Mouse (Mus musculus) neural tube, embryonic 10.5 days (tissue): Measurements from ENCODE around the gene Tex261.
"Not testable (repeated sequence)": the region's sequence is repeated elsewhere in the genome, so short reads cannot be mapped to it uniquely, and the experiment has no call there.

Experiments
- DNase-seq: peaks from one replicate; pipeline ENCODE4 v3.0.0-alpha.2; 2017; ENCODE audit warnings: low spot score; ENCODE audit errors: extremely low spot score

Tex261 gene

DNA sequence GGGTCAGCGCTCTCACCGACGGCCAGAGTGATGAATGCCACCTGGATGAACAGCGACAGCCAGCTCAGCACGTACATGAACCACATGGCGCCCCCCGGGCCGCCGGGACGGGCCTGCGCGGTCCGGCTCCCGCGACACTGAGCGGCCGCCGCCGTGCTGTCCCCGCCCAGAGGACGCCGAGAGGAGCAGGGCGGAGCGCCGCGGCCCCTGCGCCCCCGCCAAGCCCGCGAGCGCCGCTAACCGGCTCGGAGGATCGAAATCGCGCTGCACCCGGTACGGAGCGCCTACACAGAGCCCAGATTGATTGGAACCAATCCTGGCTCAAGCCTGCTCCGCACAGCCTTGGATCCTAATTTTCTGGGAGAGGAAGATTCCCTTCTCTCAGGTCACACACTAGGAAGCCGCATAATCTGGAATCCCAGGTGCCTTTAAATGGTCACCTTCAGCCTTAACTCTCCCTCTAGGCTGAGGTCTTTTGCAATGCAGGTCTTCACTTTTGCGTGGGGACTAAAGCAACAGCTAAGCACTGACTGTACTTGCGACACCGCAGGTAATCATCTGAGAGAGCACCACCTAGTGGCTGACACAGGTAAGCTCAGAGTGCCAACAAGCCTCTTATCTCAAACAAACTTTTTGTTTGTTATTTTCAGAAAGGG, at the start of gene Tex261:
Tex261 (minus strand) TSS at position 176 of the 656 bp plus-strand sequence.
- DNase-seq, result peak; percentile 89

DNA sequence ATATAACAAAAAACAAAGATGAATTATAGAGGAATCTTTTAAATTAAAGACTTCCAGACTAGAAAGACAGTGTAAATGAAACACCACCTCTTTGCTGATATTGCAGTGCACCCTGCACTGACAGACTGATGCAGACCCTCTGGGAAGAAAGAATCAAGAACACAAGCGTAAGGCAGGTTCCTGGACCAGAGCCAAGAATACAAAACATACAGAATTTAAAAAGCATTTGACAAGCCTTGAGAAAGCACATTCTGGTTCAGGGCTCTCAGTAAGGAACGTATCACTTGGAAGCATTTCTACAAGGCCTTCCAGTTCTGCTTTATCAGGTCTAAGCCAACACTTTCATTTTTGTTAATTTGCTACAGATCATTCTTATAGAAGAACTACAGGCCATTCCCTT, 46.2 kb upstream of the Tex261 start:
- no peak for DNase-seq

DNA sequence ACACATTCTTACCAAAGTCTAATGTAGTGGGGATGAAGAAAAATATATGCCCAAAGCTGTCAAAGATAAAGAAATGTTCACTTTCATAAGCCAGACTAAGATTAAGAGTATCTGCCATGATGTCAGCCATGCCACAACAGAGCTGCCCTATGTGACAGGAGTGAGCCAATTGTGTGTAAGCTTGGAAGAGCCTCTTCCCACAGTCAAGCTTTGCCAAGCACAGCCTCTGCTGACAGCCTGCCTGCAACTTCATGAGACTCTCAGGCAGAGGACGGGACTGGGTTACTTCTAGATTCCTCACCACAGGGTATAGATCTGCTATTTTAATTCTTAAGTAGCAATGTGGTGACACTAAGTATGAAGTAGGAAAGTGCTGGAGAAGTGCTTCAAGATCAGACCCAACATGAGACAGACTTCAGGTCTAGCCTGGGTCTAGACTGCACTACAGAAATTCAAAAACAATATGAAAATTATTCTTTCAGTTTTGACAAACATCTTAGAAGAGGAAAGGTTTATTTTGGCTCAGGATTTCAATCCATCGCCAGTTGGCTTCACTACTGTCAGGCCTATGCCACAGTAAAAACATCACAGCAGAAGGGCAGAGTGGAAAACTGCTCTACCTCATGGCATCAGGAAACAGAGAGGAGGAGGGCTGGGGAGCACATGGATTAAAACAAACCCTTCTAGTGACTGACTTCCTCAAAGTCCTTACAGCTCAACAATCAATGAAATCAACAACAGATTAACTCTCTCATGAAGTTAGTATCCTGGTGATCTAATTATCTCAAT, 45.3 kb upstream of the Tex261 start:
- DNase-seq, result no peak

DNA sequence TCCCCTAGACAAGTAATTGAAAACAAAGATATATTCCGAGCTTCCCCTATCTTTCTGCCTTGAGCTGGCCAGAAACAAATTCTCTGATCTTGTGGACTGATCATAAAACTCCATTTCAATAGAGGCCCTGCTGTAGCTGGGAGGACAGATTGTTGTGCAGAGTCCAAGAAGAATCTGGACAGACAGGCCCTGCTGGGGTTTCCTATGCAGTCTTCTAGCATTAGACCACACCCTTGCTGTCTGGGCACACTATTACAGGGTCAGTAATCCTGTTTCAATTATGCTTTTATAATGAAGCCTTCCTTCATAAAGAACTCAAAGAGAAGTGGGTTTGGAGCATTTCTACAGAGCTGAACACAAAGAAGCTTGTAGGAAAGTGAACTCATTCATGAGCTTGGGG, 43.4 kb upstream of the Tex261 start:
- DNase-seq, result no peak

DNA sequence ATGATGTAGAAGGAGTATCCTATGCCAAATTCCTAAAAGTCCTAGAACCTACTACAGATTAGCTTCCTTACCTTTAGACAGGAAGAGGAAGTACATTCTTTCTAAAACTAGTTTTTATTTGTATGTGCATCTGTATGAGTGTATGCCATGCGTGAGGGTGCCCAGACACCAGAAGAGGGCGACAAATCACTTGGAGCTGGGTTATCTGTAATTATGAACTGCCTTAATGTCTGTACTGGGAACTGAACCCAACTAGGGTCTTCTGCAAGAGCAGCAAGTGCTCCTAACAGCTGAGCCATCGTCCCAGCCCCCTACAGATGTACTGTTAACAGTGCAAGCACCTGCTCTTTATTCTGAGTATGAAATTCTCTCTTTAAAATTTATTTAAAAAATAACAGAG, 40.2 kb upstream of the Tex261 start:
- DNase-seq, result no peak

DNA sequence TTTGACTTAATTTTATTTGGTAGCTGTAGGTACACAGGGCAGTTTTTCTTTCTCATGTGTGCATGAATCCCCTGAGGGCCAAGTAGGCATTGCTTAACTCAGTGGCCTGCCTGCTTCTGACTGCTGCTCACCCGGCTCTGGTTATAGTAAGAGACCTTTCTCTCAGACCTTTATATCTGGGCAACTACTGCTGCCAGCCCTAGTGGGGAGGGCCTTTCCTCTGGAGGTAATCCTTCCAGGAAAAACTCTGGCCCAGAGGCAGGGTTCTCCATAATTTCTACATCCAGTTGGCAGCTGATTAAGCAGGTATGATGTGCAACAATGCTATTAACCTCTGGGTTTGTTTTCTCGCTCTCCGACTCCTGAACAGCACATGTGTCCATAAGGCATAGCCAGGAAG, 27.2 kb upstream of the Tex261 start:
- DNase-seq, result no peak

DNA sequence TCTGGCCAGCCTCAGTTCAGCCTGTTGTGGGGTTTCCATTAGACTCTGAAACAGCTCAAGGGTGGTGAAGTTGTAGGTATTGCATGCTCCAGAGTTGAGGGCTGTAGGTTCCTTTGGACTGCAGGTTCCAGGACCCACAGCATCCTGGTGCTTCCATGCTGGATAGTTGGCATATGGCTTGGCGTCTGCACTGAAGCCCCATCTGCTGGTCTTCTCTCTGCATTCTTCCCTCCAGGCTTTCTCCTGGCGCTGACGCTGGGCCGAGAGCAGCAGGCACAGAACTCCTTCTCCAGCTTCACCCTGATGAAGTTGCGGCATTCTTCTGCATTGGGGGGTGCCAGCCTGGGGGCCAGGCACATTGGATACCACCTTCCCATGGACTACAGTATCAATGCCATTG, 26.4 kb upstream of the Tex261 start:
- DNase-seq, result no peak

DNA sequence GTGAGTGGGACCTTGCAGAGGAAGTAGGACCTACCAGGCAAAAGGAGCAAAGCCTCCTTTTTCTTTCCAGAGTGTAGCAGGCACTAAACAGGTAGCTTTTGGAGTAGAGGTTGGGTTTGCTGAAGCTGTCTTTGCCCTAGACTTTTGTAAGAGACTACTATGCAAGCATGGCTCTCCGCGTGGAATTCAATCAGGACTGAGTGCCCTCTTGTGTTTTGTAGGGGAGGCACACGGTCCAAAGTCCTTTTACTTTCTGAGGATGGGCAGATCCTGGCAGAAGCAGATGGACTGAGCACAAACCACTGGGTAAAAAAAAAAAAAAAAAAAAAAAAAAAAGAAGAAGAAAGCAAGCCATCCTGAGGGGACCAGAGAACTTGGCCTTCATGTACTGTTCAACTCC, 21.1 kb upstream of the Tex261 start:
- no peak for DNase-seq

DNA sequence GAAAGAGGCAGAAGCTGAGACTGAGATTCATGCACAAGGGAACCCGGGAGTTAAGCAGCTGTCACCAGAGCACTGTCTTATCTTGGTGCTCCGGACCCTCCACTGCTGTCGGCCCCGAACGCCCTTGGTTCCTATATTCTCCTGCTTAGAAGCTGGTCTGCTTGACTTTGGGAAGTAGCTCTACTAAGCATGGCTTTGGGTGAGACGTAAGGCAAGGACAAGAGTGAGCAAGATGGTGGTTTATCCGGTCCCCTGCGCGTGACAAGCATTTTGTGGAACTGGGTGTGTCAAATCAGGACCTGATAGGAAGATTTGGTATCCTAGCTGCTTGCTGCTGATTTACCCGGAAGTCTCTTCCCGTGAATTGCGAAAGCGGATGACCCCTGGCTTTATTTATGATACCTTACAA, 19.9 kb upstream of the Tex261 start:
- DNase-seq, result no peak

DNA sequence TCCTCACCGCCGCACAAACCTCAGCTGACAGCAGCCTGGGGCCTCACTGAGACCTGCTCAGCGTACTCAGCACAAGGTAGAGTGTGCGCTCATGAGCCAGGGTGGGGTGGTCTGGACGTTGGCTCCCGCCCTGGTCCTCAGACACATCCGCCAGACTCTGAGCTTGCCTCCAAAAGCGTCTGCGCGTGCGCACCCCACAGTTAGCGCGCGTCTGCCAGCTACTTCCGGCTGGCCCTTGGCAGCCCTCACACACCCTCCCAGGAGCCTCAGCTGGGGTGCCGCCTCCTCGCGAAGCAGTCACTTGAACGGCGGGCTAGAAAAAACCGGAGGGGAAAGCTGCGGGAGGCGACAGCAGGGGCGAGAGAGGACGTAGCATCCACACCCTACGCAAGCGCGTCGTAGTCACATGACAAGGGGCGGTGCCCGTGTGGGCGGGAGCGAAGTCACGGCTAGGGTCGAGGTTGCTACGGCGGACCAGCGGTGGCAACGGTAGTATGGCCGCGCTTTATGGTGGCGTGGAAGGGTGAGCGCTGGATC, 19.2 kb upstream of the Tex261 start, which contains the start of gene Nagk:
Nagk (plus strand) TSS at position 223 of the 537 bp plus-strand sequence.
- peak; percentile 94 for DNase-seq

DNA sequence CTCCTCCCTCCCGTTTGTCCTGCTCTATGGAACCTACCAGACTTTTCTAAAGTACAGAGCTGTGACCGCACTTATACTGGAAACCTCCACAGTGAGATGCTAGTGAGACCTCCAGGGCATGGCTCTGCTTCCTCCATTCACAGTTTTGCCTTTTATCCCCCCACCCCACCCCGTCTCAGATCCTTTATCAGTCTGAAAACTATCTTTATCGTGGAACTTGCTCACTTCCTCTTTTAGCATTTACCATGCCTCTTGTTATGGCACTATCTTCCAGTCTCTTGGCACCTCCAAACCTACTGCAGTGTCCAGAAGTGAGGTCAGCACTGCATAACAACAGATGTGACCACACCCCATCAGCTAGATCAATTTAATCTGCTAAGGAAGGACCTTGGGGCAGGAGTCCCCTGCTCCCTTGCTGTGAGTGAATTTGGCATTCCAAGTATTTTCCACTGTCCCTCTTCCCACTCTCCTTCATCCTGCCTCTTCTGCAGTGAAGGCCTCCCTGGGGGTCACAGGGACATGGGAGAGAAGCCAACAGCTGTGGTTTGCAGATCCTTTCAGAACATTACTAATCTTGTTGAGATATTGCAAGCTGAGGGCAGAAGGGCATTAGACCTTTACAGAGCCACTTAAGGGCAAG, 15.8 kb upstream of the Tex261 start:
- DNase-seq, result no peak

DNA sequence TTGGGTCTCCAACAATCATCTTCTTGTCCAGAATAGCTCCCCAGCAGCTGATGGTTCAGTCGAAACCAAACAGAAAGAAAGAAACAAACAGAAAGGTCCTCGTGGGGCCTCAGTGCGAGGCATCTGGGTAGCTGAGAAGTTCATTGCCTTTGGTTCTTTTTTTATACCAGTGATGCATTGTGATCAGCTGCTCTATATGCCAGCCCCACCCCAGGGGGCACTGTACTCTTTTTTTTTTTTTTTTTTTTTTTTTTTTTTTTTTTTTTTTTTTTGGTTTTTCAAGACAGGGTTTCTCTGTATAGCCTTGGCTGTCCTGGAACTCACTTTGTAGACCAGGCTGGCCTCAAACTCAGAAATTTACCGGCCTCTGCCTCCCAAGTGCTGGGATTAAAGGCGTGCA, 14.9 kb upstream of the Tex261 start:
- DNase-seq, result not testable (repeated sequence)

DNA sequence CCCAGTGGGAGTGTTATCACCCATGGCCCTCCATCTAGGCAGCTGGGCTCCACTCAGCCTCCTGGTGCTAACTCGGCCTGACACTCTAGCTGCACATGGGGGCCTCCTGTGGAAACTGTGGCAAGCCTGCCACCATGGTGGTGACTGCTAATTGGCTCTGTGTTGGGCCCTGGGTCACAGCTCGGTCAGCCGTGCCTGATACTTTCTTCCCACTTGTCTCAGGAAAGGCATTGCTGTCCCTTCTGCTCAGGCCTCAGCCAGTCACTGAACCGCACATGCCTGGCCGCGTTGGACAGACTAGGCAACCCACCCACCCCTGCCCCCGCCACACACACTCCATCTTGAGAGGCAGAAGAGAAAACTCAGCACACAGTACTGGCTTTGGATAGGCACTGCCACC, 12.9 kb upstream of the Tex261 start:
- DNase-seq, result peak; percentile 38

DNA sequence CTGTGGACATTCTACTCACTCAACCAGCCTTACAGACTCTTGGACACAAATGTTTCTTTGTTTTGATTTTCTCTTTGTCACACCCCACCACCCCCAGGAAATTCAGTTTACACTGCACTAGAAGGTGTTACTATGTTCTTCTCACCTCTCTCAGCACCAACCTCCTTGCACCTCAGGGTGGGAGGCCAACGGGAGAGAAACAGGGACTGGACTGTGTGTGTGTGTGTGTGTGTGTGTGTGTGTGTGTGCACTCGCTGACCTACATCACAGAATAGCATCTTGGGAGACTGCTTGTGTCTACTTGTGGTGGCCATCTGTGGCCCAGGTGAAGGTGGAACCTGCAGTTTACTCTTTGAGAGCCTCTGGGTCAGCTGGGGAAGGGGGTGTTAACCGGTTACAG, 10.8 kb upstream of the Tex261 start:
- DNase-seq, result no peak

DNA sequence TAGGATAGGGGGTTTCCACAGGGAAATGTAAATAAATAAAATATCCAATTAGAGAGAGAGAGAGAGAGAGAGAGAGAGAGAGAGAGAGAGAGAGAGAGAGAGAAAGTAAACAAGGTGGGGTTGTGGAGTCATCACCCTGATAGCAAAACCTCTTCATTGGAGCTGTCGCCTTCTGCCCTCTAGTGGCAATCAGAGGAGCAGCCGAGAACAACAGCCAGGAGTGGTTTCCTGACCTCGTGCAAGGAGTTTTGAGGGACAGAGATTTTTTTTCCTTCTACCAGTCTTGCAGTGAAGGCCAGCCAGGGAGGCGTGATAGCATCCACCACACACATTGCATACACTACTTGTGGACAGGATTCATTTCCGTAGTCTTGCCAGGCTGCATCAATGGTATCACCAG, 3.4 kb upstream of the Tex261 start:
- peak; percentile 42 for DNase-seq

DNA sequence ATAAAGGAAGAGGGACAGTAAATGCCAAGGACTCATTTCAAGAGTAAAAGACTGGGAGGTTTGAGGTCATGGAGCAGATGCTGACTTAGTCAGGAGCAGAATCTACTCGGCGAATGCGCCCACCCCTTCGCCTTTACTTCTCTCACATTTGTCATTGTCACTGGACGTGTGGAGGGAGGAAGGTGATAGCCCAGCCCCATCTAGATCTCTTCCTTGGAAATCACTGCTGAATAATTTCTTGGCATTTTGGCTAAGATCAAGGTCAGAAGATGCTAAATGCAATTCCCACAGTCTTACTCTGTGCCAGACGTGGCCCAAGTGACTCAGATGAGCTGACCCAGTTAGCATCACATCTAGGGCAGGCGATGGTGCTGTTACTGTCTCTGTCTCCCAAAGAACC, 2.7 kb upstream of the Tex261 start:
- DNase-seq, result no peak

DNA sequence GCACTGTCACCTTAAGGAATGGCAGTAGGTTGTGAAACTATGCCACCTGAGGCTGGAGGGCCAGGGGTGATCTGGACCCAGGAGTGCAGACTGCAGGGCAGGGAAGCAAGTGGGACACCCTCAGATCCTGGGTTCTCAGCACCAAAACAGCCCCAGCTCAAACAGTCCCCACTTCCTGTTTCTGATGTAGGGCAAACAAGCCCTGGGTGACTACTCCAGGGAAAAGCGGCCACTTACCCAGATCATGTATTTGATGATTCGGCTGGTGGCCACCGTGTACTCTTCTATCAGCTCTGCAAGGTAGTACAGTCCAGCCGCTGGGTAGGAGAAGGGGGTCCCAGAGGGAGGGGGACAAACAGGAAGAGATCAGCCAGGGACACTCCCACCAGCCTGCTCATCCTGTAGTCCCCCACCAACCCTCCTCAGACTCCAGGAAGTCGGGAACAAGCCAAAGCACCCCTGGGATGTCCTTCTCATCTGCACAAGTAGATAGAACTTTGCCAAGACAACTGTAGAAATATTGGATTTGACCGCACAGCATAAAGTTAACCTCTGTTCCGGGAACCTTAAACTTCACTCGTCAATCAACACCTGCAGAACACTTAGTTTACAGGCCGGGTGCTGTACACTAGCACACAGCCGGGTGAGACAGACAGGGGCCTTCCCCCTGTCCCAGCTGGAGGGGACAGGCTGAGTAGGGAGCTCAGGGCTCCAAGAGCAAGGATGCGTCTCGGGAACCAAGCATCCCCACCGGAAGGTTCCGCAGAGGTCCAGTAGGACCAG, 641 bp downstream of the Tex261 start:
- no peak for DNase-seq

DNA sequence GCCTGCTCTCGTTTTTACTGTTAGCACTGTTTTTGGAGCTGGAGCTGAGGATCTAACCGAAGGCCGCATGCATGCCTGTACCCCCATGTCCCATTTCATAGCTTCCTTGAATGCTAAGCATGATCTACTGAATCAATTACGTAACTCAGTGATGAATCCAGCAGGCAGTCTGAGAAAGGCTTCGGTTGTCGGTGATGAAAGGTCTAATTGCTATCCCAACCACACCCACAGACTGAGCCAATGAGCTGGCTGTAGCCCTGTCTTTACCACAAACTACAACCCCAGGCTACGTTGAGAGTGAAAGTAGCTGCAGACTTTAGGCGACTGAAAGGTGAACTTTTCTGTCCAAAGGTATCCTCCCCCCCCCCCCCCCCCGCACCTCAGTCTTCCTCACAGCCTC, 1.5 kb downstream of the Tex261 start:
- no peak for DNase-seq

DNA sequence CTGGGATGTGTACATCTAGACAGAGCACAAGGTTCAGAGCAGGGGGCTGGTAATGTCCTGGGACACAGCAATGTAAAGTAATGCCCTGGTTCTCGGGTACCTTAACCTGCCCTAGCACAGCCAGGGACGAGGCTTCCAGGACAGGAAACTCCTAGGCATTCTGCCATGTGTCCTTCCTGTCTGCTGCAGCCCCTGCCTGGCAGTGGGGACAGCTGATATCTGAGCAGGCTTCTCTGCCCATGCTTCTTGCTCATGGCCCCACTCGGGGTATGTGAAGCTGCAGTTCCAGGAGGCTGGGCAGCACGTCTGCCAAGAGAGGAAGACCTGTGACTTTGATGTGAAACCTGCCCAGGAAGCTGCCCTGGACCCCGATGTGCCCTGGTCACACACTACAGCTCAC, 7.1 kb downstream of the Tex261 start:
- no peak for DNase-seq

DNA sequence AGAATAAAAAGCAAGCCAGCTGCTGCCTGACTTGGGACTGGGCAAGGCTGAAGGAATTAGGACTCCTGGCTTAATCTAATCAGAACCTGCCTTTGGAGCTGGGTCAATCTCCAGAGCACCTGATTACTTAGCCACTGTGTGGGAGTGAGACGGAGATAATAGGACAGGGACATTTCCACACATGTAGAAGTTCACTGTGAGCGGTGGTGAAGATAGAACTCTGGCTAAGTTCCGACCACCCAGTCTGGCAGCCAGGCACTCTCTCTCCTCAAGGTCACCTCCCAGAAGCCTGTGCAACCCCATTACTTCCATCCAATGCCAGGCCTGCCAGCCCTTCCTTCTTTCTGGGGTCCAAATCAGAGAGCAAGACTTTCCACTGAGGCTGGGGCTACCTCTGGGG, 8.6 kb downstream of the Tex261 start:
- DNase-seq, result no peak

DNA sequence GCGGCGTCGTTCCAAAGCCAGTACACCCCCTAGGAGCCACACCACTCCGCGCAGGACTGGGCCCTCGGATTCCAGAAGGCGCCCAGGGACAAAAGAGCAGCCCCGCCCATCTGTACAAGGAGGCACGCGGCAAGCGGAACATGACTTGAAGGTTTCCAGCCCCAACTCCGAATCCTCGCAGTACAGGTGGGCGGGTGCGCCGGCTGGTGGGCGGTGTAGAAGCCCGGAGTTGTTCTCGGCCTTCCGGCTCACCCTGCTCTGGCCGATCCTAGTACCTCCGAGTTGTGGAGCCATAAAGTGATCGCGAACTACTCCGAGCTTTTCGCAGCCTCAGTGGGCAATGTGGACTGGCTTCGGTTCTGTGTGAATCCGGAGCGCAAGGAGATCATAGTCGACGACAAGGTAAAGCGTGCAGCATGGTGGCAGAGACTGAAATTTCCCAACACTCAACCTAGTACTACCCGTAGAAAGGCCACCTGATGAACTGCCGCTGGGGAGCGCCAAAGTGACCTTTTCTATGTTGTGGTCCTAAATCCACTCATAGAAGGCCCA, 12.7 kb downstream of the Tex261 start:
- peak; percentile 56 for DNase-seq
